Mouse (Mus musculus) cerebellum, adult 8-10 months (tissue): ENCODE data around the gene Lrp10.

Source experiments
- DNase-seq: peaks from one replicate; pipeline ENCODE4 v3.0.0; 2022

Lrp10 gene

DNA sequence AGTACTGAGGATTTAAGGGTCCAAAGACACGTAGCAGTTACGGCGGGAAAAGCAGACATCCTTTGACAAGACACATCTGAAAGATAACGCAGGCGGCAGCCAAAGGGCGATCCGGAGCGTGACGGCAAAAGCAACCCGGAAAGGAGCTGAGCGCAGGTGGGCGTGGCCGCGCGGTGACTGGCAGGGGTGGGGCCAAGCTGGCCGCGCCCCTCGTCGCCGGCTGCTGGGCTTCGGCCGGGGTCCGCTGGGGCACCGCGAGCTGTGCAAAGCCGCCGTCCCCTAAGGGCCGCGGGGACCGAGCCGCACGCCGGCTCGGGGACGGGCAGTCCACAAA, at the start of gene Lrp10:
Lrp10 (plus strand) TSS at position 179 of the 334 bp plus-strand sequence.
- DNase-seq, result peak; percentile 88

DNA sequence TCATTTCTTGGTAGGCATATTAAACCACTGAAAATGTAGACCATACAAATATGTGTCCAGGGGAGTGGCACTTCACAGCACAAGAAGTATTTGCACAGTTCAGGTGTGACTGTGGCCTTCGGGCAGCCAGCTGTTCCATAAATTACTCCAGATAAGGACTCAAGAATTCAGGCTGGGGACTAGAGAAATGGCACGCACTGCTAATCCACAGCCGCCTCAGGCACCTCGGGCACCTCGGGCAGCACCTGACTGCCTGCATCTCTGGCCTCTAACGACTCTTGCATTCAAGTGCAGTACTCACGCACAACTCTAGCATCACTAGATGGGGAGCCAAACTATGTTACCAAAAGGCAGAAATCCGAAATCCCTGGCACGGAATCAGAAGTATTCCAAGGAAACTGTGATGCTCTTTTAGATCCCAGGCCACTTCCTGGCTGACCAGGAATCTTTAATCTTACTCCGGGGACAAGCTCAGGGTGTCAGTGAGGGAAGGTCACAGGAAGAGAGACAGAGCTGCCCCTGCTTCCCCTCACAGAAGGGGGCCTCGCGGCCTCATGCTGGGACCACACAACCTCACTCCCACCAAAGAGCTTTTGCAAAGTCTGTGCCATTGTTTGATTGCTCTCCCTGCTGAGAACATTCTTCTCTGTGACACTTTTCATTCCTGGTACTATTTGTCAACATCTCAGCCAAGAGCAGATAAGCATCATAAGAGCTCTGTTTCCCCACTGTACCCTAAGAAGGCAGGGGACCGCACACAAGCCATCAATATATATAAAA, 48.5 kb upstream of the Lrp10 start:
- DNase-seq, result no peak

DNA sequence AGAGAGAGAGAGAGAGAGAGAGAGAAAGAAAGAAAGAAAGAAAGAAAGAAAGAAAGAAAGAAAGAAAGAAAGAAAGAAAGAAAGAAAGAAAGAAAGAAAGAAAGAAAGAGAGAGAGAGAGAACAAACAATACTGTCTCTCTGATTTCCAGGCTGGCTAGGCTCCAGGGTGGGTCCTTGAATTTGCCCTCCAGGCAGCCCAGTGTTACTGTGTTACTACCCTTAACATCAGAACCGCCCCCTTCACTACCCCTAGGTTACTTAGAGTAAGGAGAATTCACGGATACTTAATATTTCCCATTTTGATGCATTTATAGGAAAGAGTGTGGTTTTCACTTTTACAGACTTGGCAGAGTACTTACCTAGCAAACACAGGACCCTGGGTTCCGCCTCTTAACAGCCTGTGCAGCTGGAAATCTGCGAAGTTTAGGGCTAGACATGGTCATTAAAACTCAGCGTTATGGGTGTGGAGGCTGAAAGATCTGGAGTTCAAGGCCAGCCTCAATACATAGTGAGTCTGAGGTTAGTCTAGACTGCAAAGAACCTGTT, 47.6 kb upstream of the Lrp10 start:
- no peak for DNase-seq

DNA sequence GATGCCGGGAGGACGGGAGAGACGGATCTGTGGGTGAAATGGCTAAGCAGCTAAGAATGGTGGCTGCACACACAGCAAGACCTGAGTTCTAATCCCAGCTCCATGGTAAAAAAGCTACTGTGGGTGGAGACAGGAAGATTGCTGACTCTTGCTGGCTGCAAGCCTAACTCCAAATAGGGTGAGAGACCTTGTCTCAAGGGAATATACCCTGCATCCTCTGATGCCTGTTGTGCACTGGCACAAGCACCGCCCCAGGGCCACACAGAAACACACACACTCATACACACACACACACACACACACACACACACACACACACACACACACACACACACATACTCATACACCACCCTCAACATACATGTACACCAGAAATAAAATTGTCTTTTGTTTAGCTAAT, 47.1 kb upstream of the Lrp10 start:
- DNase-seq, result no peak

DNA sequence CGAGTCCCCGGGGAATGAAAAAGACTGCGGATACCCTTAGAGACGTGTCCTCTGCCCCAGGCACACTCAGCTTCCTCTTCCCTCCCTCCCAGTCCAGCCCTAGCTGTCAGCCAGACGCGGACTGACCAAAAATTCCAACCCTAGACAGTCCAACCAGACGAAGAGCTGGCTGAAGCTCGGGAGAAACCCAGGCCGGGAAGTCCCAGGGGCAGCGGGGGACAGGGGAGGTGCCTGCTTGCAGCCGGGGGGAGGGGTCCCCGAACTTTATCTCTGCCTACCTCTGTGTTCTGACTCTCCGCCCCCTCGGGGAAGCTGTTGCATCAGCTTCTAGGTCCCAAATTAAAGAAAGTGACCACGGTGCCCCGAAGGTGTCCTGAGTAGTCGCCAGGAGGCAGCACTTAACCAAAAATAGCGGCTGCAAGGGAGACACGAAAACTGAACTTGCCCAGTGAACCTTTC, 46.3 kb upstream of the Lrp10 start, which contains the start of gene Slc7a7:
Slc7a7 (minus strand) TSS at position 158 of the 459 bp plus-strand sequence.
- DNase-seq, result no peak

DNA sequence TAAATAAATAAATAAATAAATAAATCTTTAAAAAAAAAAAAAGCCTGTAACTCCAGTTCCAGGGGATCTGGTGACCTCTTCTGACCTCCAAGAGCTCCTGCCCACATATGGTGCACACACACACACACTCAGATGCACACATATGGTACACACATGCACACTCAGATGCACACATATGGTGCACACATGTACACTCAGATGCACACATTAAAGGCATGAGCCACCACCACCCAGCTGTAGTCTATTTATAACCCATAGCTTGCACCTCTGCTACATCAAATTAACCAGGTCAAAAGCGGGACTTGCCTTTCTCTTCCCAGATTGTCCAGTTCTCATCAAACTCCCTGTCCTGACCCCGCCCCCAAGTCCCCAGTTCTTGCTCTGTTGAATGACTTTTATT, 42.9 kb upstream of the Lrp10 start:
- no peak for DNase-seq

DNA sequence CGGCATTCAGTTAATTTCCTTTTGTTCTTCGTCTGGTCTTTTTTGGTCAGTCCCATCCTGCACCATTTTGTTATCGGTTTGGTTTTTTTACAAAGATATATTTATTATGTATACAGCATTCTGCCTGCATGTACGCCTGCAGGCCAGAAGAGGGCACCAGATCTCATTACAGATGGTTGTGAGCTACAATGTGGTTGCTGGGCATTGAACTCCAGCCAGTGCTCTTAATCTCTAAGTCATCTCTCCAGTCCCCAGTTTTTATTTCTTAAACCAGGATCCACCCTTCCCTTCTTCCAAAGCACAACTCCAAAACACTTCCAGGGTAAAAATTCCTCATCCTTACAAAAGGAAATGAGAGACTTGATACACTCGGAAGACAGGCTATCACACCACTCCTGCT, 40.5 kb upstream of the Lrp10 start:
- DNase-seq, result no peak

DNA sequence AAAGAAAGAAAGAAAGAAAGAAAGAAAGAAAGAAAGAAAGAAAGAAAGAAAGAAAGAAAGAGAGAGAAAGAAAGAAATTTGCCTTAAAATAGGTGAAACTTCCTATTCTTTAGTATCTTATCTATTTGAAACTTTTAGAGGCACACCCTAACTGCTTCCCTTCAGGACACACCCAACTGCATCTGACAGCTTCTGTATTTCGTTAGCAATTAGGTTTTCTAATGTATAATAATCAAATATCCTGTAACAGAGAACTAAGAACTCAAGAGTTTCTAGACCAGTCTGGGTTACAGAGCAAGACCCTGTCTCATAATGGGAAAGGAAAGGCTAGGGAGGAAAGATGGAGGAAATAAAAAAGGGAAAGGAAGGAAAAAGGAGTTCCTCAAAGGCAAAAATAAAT, 39.3 kb upstream of the Lrp10 start:
- DNase-seq, result no peak

DNA sequence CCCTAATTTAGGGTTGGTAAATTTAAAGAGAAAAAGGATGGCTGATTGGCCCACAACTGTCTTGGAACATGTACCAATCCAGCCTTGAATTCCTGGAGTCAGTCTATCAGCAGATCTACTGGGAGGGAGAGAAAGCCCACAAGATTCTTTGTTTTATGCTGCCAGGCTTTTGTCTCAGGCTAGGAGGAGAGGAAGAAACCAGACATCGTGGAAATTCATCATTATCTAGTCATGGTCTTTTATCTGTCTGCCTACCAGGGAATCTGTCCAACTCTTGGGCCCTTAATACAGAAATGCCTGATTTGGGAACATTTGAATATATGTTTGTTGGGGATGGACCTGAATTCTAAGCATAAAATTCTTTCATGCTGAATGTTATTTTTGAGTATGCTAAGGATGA, 38.4 kb upstream of the Lrp10 start:
- DNase-seq, result no peak

DNA sequence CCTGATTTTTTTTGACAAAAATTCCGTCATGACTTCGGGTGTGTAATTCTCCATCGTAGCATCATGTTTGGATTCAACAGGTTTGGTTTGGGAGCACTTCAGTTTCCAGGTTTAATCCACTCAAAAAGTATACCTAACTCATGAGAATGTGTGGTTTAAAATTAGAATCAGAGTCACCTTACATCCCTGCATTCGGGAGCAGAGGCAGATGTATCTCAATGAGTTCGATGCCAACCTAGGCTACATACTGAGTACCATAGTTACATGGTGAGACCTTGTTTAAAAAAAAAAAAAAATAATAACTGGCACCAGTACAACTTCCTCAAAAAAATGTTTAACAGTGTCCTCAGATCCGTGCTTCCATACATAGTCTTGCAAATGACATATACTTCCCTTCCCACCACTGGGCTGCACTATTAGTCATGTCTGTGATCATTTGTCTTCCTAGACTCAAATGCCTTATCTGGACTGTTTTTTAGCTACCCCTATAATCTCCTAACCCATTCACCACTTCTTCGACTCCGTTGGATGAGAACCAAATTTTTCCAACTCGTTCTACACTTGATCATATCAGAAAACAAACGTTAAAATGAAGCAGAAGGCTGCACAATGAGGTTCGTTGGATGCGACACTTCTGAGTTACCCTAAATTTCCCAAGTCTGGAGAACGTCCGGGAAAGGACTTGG, 37.8 kb upstream of the Lrp10 start:
- no peak for DNase-seq

DNA sequence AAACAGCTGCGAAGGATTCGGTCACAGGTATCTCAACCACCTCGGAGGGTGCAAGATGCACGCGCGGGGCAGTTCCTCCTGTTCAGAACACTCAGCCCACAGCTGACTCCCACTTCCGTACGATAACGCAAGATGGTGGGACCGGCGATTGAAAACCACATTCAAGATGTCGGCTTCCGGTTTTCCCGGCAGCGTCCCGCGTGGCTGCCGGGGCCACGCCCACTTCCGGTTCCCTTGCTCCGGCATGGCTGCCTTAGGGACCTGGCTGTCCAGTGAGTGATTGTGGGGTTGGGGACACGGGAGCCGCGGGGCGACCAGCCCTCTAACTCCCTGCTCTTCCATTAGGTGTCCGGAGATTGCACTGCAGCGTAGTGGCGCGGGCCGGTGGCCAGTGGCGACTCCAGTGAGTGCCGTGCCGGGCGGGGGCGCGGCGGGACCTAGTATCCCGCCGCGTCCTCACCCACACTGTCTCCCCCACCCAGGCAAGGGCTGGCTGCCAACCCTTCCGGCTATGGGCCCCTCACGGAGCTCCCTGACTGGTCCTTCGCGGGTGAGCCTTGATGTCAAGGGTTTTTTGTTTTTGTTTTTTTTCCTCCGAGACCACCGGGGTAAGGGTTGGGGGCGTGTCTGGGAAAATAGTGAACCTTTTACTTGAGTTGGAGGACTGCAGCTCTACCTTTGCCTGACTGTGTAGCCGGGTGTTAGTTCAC, 37.1 kb upstream of the Lrp10 start, which contains the start of gene Mrpl52:
Mrpl52 (plus strand) TSS at position 221 of the 710 bp plus-strand sequence.
- DNase-seq, result peak; percentile 85

DNA sequence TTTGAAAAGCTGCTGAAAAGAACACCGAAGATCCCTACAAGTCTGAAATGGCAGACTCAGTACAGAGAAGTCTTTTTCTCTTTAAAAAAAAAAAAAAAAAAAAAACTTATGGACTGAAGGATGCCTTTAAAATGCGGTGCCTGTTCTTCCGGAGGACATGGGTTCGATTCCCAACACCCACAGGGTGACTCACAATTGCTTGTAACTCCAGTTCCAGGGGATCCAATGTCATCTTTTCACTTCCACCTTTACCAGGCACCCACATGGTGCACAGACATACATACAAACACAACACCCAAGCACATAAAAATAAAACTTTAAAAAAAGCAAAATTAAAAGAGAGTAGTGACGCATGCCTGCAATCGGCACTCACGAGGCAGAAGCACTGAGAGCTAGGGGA, 36.2 kb upstream of the Lrp10 start:
- no peak for DNase-seq

DNA sequence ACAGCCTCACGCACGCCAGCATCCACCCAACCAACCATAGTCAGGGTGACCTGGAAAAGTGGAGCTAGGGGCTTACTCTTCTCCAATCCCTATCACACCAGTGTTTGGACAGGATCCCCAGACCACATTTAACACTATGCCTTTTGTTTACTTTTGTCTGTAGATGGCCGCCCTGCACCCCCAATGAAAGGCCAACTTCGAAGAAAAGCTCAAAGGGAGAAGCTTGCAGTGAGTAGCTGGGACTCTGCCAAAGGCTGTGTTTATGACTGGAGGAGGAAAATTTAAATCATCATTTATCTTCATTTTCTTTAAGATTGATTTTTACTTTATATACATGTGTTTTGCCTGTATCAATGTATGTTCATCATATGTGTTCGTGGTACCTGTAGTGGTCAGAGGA, 35.5 kb upstream of the Lrp10 start:
- no peak for DNase-seq

DNA sequence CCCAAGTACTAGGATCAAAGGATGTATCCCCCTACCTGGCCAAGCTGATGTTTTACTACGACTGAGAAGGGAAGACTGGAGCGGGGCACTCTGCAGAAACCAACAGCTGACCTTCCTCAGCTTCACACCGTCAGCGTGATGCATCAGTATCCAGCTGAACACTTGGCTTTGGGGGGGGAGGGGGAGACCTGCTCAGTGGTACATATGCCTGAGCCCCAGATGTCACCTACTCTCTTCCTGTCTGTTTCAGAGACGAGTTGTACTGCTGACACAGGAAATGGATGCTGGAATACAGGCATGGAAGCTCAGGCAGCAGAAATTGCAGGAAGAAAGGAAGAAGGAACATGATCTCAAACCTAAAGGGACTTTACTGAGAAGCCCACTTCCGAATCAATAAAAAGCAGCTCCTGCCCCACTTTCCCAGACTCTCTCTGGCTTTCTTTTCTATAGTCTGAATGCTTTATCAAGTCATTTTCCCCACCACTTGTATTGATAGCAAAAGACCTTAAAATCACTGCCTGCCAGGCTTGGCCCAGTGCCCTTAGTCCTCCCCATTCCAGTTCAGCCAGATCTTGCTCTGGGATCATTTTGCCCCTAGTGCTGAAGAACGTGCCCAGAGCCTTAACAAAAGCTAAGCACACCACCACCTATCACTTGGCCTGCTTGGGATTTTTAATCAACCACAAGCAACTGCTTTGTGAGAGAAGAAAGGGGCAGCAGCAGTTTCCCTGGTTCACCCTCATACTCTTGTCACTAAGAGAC, 34.4 kb upstream of the Lrp10 start:
- DNase-seq, result no peak

DNA sequence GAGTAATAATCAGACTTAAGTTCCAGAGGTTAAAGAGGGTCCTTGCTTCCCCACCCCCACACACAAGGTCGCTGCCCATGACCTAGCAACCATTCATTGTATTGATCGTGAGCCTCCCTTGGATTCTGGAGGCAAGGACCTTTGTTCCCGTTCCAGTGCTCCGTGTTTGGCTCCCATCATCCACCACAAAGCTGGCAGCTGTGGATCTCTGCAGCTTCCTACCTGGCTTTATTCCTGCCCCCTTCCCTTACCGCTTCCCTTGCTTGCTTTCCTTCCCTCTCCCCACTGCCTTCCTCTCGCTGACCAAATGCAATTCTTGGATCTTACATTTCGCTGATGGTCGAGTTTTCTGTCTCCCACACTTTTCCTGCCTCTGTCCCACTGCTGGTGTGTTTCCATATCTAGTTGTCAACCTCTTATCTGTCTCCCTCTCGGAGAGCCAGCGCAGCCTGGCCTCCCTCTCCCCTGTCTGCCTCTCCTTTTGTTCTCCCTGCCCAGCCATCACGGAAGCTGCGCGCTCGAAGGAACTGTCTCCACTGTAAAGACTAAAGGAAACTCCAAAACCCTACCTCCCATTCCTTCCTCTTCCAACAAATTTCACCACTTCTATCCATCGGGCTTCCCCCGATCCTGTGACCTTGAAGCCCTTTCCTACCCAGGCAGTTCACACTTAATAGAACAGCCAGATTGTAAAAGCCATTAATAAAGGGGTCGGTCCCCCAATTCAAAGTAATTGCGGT, 33.4 kb upstream of the Lrp10 start:
- no peak for DNase-seq

DNA sequence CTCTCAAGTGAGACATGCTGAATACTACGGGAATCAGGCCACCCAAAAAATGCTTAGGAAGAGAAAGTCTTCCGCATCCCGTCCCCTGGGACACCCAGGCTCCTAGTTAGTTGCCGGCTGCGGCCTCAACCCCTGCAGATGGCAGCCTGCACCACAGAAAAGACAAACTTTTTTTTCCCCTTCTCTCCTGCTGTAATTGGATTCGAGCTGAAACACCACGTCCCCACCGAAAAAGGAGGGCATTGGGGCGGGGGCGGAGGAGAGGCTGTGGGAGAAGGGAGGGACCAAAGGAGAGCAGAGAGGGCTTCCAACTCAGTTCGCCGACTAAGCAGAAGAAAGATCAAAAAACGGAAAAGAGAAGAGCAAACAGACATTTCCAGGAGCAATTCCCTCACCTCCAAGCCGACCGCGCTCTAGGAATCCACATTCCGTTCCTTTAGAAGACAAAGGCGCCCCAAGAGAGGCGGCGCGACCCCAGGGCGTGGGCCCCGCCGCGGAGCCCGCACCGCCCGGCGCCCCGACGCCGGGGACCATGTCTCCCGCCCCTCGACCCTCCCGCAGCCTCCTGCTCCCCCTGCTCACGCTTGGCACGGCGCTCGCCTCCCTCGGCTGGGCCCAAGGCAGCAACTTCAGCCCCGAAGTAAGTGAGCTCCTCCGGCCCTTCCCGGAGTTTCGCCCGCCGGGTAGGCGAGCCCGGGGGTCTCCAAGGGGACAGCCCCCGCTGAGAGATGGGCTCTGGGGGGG, 32.4 kb upstream of the Lrp10 start, which contains the start of gene Mmp14:
Mmp14 (plus strand) TSS at position 279 of the 744 bp plus-strand sequence.
- DNase-seq, result no peak

DNA sequence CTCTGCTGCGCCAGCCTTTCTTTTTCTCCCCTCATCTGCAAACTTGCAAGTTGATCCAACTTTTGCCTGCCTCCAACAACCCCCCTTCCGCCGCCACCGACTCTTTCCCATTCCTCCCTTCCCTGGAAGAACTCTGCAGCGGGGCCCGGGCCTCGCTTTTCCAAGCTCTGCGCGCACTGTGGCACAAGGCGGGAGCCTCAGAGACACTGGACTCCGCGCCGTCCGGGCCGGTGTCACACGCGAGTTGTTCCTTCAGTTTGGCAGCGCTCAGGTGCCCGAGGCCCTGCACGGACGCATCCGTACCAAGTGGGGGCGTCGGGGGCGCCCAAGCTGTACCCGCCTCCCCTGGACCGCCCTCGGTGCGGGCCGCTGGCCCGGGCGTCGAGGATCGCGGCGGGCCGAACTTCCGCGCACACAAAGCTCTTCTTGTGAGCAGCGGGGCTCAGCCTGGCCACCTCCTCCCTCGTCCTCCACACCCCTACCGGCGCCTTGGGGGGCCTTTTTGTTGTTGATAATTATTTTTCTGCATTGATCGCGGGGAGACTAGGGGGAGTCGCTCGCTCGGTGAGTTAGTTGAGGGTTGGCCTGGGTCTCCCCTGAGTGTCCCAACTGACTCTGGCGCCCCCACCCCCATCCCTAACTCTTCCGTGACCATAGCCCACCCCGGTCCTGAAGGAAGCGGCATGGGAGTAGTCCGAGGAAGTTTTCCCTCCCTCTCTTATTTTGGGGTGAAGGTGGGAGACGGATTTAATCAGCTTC, 31.7 kb upstream of the Lrp10 start:
- no peak for DNase-seq

DNA sequence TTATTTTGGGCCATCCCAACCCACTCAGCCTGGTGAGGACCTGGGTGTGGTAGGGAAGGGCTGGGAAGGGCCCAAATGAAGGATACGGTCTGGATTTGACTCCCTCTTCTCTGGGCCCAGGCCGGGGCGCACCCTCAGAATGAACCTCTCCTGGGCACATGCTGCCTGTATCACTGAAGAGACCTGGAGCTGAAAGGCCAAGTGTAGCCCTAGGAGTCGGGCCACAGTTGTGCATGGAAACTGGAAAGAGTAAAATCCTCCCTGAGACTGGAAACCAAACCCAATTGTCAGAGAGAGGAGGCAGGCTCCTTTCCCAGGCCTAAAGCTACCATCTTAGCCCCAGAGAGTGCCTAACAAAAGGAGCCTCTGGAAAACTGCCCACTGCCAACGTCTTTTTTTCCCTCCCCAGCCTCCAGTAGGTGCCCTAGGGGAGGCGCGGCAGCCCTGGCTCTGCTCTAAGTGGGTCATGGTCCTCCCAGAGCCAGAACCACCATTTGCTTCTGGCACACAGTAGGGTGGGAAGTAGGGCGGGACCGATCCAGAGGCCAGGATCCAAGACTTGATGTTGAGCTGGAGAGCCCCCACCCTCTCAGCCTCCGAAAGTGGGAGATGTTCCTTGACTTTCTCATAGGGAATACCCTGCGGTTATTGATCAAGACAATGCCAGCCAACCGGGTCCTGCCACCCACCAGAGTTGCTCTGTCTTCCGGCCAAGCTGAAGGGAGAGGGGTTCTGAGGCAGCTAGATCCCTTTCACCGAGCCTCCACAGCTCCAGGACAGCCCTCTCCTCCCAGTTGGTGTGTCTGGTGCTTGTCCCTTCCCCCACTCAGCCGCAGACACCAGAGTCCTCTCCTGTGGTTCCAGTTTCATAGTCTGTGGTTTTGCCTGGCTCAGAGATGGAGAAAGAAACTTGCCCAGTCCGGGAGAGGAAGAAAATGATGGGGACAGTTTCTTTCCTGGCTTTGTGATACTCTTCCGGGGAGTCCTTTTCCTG, 30.8 kb upstream of the Lrp10 start:
- DNase-seq, result no peak

DNA sequence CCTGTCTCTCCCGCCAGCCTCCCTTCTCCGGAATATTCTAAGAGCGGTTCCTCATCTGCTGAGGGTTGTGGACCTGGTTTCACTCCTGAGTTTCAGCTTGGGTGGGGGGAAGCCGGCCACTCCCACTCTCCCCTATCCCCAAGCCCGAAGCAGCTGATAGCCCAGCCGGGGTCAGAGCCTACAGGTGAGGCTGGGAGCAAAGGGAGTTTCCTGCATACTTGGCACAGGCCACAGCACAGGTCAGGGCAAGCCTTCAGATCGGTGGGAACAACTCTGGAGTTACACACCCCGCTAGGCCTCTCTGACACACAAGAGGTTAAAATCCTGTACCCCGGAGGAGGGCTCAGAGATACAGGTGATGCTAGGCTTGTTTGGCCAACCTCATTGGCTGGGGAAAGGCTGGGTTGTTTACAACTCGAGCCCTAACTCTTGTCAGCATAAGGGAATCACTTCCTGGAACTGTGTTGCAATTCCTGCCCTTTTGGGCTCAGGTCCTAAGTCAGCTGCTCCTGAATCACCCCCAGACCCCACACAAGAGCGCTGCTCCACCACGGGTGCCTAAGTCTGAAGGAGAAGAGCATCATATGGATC, 29.9 kb upstream of the Lrp10 start:
- DNase-seq, result no peak
